Mouse (Mus musculus): ENCODE measurements around the gene Khdc4.
"Not testable (repeated sequence)": the region's sequence is repeated elsewhere in the genome, so short reads cannot be mapped to it uniquely, and the experiment has no call there.

Gene Khdc4

DNA sequence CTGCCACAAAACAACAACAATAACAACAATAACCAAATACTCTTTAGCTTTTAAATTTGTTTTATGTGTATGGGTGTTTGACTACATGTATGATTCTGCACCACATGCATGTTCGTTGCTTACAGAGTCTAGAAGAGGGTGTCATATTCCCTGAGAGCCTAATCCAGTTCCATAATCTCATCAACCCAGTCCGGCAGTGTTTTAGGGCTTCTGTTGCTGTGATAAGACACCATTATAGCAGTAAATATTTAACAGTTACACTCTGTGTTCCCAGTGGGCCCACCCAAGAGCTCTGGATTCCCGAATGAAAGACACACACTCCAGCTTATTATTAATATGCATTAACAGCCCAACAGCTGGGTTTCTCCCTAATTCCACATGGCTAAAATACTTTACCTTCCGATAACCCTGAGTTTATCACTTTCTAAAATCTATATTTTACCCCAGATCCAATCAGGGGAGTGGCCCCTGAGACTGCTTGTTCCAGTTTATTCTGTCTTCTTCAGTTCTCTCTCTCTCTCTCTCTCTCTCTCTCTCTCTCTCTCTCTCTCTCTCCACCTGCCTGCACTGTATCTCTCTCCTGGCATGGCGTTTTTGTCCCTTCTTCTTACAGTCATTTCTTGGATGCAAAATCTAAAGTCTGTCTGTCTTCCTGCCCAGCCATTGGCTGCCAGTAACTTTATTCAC is 27.0 kb upstream of the Khdc4 start:
- no peak for DNase-seq (ENCODE audit: low read depth)

DNA sequence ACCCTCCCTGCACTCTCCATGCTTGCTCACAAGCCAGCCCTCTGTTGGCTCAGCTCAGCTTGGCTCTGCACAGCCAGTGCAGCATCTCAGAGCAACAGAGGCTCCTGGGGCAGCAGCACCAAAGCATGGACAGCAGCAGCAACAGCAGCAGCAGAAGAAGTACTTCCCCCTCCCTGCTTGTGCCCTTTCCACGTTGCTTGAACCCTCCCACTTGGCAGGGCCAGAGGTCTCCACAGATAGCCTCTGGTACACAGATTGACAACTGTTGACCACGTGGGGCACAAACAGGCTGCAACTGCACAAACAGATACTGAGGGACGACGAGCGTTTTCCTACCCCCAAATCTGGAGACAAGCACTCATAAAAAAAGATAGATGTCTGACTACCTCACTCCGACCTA is 25.8 kb upstream of the Khdc4 start:
- DNase-seq (ENCODE audit: low read depth), result no peak

DNA sequence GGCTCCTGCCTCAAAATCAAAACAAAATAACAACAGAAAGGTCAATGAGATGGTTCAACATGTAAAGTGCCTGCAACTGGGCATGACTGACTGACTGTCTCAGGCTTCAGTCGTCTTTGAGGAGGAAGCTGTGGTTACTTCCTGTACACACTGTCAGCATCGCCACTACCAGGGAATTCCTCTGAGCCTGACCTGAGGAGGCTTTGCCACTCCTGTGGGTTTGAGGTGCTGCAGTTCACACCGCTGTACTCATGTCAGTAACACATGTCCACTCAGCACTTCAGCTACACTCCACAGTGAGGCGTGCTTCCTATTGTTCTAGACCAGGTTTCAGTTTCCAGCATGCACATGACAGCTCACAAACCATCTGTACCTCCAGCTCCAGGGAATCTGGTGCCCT is 21.5 kb upstream of the Khdc4 start:
- DNase-seq (ENCODE audit: low read depth), result peak; percentile 51

DNA sequence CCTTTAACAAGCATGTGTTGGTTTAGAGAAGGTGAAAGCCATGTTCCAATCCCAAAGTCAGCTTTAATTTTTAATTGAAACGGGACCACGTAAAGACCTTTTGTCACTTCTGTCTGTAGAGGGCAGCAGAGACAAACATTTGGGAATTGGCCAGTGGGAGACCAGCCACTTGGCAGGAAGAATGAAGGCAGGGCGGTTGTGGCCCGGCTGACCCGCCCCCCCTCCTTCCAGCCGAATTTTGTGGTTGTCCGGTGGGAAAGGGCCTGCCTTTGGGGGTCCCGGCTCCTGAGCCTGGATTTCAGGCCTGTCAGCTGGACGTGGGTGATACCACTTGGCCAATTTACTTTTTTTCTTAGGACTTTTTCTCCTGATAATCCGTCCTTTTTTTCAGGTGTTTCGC is 8.2 kb upstream of the Khdc4 start:
- DNase-seq (ENCODE audit: low read depth), result peak; percentile 92

DNA sequence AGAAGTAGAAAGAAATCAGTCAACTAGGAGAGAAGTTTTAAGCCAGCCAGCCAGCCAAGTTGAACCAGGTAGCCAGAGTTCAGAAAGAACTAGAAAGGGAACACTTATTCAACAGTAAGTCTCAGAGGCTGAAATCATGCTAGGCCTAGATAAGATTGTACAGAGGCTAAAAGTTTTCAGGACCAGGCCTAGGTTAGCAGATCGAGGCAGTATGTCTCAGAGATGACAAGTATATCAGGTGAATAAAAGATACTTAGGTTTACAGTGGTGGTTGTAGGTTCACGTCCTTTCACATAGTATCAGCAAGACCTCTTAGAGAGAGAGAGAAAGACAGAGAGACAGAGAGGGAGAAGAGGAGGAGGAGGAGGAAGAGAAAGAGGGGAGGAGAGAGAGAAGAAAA is 1.8 kb upstream of the Khdc4 start:
- no peak for DNase-seq (ENCODE audit: low read depth)

DNA sequence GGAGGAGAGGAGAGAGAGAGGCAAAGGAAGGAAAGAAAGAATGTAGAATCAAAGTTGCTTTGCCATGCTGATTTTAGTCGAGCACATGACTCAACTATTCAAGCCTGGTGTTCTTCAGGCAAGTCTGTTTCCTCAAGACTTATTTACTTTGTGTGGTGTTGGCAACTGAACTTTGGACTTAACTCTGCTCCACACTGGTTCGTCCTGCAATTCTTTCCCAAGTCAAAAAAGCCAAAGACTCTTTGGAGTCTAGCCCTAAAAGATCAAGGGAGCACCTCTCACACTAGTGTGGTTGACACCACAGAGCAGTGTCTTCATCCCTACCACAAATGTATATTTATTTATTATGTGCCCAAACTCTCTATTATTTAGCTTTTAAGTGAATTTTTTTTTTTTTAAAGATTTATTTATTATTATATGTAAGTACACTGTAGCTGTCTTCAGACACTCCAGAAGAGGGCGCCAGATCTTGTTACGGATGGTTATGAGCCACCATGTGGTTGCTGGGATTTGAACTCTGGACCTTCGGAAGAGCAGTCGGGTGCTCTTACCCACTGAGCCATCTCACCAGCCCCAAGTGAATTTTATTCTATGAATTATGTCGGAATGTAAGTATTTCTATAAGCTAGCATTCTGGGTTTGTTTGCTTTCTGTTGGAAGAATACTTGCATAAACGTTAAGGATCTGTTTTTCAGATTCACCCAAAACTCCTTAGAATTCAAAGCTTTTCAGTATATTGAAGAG is 1.2 kb upstream of the Khdc4 start:
- peak; percentile 32 for DNase-seq (ENCODE audit: low read depth)

DNA sequence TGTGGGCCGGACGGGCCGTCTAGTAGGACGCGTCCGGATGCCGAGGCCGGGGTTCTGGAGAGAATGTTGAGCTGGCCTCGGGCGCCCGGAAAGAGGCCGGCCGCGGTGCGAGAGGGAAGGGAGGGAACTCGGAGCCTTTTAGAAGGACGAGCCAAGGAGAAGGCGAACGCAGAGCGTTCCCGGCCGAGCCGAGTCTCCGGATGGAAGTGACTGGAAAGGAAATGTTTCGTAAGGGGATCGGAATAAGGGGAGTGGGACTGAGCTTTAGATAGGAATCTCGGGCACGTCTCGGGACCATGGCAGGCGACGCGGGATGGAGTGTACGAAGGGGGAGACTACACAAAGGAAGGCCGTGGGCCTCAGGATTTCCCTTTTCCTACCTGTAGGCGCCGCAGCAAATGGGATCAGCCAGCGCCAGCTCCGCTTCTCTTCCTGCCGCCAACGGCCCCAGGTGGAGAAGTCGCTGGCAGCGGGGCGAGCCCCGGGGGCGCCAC is 402 bp downstream of the Khdc4 start:
- DNase-seq (ENCODE audit: low read depth), result peak; percentile 70

DNA sequence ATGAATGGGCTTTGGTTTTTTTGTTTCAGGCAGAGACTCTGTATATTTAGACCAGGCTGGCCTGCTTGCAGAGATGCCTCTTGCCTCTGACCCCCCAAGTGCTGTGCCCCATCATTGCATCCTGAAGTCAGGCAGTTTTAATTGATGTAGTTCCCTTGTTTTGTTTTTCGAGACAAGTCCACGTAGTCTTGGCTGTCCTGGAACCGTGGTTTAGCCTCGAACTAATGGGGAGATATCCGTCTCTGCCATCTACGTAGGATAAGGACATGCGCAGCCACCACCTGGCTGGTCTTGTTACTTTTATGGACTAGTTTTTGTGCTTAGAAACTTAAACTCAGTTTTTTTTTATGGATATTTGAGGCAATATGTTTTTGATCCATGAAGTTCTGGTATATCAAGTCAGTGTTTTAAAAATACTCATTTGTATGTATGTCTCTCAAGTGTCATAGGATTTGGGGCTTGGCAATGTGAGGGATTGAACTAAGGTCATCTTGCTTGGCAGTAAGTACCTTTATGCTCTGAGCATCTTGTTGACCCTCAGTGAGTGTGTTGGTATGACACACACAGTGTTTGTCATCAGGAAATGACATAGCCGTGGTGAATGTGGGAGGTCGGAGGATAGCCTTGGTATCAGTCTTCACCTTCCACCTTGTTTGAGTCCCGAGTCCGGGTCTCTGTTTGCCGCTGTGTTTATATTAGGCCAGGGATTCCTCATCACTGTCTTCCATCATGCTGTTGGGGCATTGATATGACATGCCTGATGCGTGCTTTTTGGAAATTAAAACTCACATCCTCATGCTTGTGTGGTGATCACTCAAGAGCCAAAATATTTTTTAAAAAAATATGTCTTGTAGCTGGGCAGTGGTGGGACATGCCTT is 1.4 kb downstream of the Khdc4 start:
- peak; percentile 62 for DNase-seq (ENCODE audit: low read depth)

DNA sequence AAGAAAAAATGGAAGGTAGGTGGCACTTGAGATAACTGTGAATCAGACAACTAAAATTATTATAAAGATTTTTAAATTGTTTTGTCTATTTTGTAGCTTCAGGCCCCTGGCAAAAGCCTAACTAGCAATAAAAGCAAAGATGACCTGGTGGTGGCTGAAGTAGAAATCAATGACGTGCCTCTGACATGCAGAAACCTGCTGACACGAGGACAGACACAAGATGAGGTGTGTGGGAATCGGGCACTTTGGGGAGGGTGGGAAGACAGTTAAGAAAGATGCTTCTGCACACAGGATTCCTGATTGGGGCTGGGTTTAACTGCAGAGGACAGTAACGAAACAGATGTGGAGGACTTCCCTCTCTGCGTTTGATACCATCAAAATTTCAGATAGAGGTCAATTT is 3.5 kb downstream of the Khdc4 start:
- DNase-seq (ENCODE audit: low read depth), result no peak

DNA sequence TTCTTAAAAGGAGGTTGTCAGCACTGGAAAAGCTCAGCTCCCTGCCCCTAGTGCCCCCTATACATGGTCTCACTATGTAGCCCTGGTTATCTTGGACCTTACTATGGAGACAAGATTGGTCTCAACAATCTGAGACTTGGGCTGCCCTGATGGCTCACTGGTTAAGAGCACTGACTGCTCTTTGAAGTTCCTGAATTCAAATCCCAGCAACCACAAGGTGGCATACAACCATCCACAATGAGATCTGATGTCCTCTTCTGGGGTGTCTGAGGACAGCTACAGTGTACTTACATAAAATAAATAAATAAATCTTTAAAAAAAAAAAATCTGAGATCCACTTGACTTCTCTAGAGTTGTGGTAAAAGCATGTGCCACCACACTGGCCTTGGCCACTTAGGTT is 9.9 kb downstream of the Khdc4 start:
- DNase-seq (ENCODE audit: low read depth), result no peak

DNA sequence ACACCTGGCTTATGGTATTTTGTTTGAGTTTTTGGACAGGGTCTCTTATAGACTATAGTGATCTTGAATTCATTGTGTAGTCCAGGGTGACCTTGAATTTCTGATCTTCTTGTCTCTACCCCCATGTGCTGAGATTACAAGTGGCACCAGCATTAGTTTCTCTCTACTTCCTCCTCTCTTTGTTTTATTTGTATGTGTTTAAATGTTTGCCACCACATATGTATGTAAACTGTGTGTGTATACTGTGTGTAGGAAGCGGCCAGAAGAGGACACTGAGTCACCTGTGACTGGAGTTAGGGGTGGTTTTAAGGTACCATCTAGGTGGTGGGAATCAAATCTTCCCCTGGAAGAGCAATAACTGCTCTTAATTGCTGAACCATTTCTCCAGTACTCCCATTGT is 12.4 kb downstream of the Khdc4 start:
- no peak for DNase-seq (ENCODE audit: low read depth)

DNA sequence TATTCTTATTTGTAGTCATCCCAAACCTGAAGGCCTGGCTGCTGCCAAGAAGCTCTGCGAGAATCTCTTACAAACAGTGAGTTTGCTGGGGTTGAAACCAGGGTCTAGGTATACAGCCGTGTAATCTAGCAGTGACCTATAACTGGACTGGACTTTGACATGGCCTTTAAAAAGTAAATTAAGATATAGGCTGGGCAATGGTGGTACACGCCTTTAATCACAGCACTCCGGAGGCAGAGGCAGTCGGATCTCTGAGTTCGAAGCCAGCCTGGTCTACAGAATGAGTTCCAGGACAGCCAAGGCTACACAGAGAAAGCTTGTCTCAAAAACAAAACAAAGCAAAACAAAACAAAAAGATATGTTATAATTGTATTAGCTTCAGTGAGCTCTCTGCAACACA is 13.2 kb downstream of the Khdc4 start:
- DNase-seq (ENCODE audit: low read depth), result no peak

DNA sequence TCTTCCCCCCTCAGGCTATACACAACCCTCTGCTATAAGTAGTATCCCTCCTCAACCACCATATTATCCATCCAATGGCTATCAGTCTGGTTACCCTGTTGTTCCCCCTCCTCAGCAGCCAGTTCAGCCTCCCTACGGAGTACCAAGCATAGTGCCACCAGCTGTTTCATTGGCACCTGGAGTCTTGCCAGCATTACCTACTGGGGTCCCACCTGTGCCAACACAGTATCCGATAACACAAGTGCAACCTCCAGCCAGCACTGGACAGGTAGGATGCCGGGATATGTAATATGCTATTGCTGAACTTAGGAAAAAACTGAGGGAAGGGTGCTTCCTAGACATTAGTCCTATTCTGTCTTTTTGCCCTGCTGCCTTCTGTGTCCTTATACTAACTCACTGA is 14.6 kb downstream of the Khdc4 start:
- no peak for DNase-seq (ENCODE audit: low read depth)

DNA sequence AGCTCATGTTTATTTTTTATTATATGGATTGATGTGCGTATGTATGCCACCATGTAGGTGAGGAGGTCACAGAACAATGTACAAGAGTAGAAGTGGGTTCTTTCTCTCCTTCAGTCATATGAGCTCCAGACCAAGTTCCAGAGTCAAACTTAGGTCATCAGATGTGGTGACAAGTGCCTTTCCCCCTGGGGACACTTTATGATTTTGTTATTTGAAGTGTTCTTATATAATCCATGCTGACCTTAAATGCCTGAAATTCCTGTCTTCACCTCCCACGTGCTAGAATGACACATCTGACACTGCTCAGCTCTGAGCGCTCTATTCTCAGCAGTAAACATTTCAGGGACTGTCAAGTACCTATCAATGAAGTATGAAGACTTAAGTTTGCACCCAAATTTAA is 15.6 kb downstream of the Khdc4 start:
- no peak for DNase-seq (ENCODE audit: low read depth)

DNA sequence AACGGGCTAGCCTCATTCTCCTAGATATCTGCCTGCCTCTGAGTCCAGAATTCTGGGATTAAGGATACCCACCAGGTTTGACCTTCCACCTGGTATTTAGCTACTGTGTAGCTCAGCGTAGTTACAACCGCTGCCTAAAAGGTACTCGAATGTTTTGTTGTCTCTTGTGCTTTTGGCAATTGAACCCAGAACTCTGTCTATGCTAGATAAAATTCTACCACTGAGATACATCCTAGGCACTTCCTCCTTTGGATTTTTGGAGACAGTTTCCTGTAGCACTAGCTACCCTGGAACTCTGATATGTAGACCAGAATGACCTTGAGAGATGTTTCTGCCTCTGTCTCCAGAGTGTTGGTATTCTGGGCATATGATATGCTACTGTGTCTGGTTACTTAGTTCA is 28.1 kb downstream of the Khdc4 start:
- no peak for DNase-seq (ENCODE audit: low read depth)

DNA sequence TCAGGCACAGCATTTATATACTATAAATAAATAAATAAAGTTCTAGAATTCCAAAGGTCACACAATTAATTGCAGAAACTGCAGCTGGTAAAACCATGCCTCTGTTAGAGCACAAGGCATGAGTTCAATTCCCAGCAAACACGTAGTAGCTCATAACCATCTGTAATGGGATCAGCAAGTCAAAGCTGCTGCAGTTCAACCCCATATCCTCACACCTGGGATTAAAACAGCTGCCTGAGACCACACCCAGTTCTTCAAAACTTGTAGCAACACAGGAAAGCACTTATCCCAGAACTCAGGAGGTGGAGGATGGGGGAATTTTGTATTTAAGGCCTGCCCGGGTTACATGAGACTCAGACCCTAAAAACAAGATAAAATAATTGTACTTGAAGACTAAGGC is 29.1 kb downstream of the Khdc4 start:
- DNase-seq (ENCODE audit: low read depth), result no peak

DNA sequence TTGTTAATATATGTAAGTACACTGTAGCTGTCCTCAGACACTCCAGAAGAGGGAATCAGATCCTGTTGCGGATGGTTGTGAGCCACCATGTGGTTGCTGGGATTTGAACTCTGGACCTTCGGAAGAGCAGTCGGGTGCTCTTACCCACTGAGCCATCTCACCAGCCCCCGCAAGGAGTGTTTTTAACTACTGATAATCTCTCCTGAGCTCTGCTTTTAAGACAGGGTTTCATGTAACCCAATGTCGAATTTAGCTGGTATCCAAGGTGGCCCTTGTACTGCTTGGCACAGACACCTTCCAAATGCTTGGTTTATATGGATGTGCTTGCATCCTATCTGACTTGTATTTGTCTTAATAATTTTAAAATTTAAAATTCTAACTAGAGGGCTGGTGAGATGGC is 30.1 kb downstream of the Khdc4 start:
- DNase-seq (ENCODE audit: low read depth), result not testable (repeated sequence)

DNA sequence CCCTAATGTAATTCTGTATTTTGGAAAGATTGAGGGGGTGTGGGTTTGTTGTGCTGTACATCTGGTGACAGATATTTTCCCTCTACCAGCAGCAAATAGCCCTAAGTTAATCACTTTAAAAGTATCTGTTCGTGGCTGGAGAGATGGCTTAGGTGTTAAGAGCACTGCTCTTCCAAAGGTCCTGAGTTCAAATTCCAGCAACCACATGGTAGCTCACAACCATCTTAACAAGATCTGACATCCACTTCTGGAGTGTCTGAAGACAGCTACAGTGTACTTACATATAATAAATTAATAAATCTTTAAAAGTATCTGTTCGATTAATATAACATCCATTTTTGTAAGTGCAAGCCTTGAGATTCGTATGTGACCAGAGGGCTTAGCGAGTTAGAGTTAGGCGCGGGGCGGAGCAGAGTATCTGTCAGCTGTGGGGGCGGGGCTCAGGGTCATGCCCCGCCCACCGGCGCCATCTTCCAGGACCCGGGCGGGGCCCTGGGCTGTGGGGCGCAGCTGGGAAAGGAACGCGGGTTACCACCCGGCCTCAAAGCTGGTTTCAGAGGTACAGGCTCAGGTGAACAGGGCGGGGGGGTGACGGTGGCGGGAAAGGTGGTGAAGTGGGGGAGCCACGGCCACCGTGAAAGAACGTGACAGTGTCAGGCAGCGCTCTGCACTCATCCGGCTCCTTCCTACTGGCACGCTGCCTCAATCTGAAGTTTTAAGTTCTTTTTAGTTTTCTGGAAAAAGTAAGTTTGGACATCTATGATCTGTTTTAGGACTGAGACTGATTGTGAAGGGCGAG is 31.0 kb downstream of the Khdc4 start, which contains the start of gene Rit1:
TSS of gene Rit1 (plus strand) at position 440 of the 799 bp plus-strand sequence.
- DNase-seq (ENCODE audit: low read depth), result peak; percentile 95

DNA sequence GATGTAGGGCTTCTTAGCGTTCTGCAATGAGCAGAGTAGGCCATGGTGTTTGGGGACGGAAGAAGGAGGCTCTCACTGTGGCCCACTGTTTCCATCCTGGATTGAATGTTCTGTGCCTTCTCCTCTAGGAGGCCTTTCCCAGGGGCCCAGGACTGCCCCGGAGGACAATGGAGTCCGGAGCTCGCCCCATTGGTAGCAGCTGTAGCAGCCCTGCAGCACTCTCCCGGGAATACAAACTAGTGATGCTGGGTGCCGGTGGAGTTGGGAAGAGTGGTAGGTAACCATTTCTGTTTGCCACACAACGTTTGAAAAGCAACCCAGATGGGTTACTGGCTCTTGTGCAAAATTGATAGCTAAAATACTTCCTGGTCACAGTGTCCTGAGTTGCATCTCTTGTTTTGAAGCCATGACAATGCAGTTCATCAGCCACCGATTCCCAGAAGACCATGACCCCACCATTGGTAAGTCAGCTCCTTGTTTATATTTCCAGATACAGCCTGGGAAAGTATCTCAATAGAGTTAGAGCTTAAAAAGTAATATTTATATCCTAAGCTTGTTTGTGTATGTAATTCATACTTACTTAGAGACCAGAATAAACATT is 31.7 kb downstream of the Khdc4 start:
- no peak for DNase-seq (ENCODE audit: low read depth)

DNA sequence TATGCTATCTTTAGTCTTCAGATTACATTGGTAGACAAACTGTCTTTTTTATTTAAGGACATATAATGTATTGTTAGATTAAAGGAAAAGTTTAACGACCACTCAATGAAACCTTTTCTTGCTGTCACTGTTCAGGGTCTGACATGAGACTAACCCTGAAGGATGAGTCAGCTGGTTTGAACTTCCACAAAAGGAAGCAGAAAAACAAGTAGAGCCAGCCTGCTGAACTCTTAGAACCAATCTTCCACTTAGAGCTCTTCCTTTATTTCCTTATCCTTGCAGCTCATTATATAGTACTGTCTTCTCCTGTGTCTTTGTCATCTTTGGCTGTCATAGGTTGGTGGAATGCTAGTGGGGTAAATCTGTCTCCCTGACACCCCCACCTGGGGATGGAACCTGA is 32.2 kb downstream of the Khdc4 start:
- peak; percentile 26 for DNase-seq (ENCODE audit: low read depth)

DNA sequence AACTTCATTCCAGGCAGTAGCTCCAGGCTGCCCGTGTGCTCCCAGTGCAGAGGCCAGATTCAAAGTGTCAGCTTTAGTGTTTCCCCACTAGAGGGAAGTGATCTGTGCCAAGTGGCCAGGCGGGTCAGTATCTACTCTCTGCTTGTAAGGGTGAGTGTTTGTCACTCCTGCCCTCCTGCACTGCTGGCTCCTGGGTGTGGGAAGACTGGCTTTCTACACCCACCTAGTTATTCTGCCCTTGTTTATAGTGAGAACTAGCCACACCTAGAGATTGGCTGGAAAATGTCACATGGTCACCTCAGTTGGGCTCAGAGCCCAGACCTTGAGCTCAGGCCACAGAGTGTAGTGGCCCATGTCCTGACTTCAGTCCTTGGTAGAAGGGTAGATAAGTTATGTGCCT is 33.5 kb downstream of the Khdc4 start:
- no peak for DNase-seq (ENCODE audit: low read depth)
